Mouse (Mus musculus): Measurements from ENCODE around the gene Rnf144b. TPM values are rescaled to one million over a fixed set of nuclear protein-coding genes. Genes with fewer than 3 reads are reported as not detected.

Rnf144b gene
- polyA plus RNA-seq, 1 experiment from 2014 or later: 1.2 TPM

- Histone ChIP-seq H3K27ac (ENCODE audit: low read depth) (no peak overlapping the region), H3K4me3 (ENCODE audit: low read depth, low read length) (no peak overlapping the region), H3K27me3 (replicated peaks; ENCODE audit: control insufficient read depth, insufficient read depth, low read length) (no peaks in the 10 kb centered on the region), H3K36me3 (ENCODE audit: control insufficient read depth, insufficient read depth, low read length) (no peaks in the 10 kb centered on the region), H3K4me2 (ENCODE audit: low read length) (no peak overlapping the region), H3K4me1 (replicated peaks; ENCODE audit: control insufficient read depth, insufficient read depth, low read length) (no peaks in the 10 kb centered on the region), H3K9me3 (ENCODE audit: control insufficient read depth, low read length) (no peaks in the 10 kb centered on the region), H3K9ac (ENCODE audit: low read length) (no peak overlapping the region)
- 92% methylated on average over 2 of the region's 2 CpGs for WGBS
- ATAC-seq (replicated peaks; ENCODE audit: low FRiP score, low TSS enrichment, low read depth): no peak
- DNase-seq (ENCODE audit: low spot score): no peak
These were observed 128.8 kb downstream of the Rnf144b start for GRCm38 (mm10) chr13:47251114-47251764.

DNA sequence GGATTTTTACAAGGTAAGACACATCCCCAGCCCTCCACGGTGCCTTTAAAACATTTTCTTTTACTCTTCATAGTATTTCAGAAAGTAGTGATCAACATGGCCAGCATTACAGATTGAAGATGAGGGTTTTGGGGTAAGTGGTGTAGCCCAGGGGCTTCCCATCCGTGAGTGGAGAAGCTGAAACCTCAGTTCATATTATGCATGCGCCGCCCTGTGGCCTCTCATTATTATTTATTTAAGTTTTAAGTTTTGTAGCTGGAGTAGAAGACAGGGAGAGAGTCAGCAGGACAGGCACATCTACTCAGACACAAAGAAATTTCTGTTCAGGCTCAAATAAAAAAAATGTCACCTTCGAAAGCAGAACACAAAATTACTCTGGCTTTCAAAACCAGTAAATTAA, 131.3 kb downstream of the Rnf144b start:
- Histone ChIP-seq H3K9me3 (ENCODE audit: control insufficient read depth, low read length) (no peaks in the 10 kb centered on the region), H3K9ac (ENCODE audit: low read length) (no peak overlapping the region), H3K4me1 (replicated peaks; ENCODE audit: control insufficient read depth, insufficient read depth, low read length) (no peaks in the 10 kb centered on the region), H3K36me3 (ENCODE audit: control insufficient read depth, insufficient read depth, low read length) (no peaks in the 10 kb centered on the region), H3K4me3 (ENCODE audit: low read depth, low read length) (no peak overlapping the region), H3K27ac (ENCODE audit: low read depth) (no peak overlapping the region), H3K27me3 (replicated peaks; ENCODE audit: control insufficient read depth, insufficient read depth, low read length) (no peaks in the 10 kb centered on the region), H3K4me2 (ENCODE audit: low read length) (no peak overlapping the region)
- ATAC-seq (replicated peaks; ENCODE audit: low FRiP score, low TSS enrichment, low read depth) (no peak), DNase-seq (ENCODE audit: low spot score) (no peak)
- 72% methylated on average over 5 of the region's 5 CpGs for WGBS

DNA sequence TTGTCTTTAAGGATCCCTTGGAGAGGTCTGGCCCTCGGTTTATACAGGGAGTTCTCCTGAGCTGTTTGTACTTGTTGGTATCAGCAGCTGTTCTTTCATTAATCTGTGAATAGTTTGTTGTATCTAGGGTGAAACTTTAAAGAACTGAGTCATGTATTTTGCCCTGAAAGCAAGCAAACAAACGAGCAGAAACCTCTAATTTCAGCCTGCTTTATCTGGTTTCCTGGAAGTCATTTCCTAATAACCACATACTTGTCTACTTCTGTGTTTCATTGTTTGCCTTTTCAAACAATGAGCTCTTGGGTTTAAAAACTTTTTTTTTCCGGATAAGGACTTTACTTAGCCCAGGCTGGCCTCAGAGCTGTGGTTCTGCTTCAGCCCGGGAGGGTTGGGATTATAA, 136.8 kb downstream of the Rnf144b start:
- Histone ChIP-seq H3K36me3 (ENCODE audit: control insufficient read depth, insufficient read depth, low read length) (no peaks in the 10 kb centered on the region), H3K4me1 (replicated peaks; ENCODE audit: control insufficient read depth, insufficient read depth, low read length) (no peaks in the 10 kb centered on the region), H3K27me3 (replicated peaks; ENCODE audit: control insufficient read depth, insufficient read depth, low read length) (no peaks in the 10 kb centered on the region), H3K4me2 (ENCODE audit: low read length) (no peak overlapping the region), H3K4me3 (ENCODE audit: low read depth, low read length) (no peak overlapping the region), H3K9ac (ENCODE audit: low read length) (no peak overlapping the region), H3K9me3 (ENCODE audit: control insufficient read depth, low read length) (no peaks in the 10 kb centered on the region), H3K27ac (ENCODE audit: low read depth) (no peak overlapping the region)
- 56% methylated on average over 4 of the region's 4 CpGs for WGBS
- ATAC-seq (replicated peaks; ENCODE audit: low FRiP score, low TSS enrichment, low read depth) (no peak), DNase-seq (ENCODE audit: low spot score) (no peak)

- no peaks in the 10 kb centered on the region for H3K36me3 ChIP-seq (ENCODE audit: control insufficient read depth, insufficient read depth, low read length)
- DNase-seq (ENCODE audit: low spot score) (no peak), ATAC-seq (replicated peaks; ENCODE audit: low FRiP score, low TSS enrichment, low read depth) (no peak)
These were observed 139.5 kb downstream of the Rnf144b start for GRCm38 (mm10) chr13:47261961-47262360.

GRCm38 (mm10) chr13:47264382-47264781, 141.9 kb downstream of the Rnf144b start:
- Histone ChIP-seq H3K27me3 (replicated peaks; ENCODE audit: control insufficient read depth, insufficient read depth, low read length) (no peaks in the 10 kb centered on the region), H3K4me3 (ENCODE audit: low read depth, low read length) (no peak overlapping the region), H3K36me3 (ENCODE audit: control insufficient read depth, insufficient read depth, low read length) (no peaks in the 10 kb centered on the region), H3K4me2 (ENCODE audit: low read length) (no peak overlapping the region), H3K4me1 (replicated peaks; ENCODE audit: control insufficient read depth, insufficient read depth, low read length) (no peaks in the 10 kb centered on the region), H3K27ac (ENCODE audit: low read depth) (no peak overlapping the region), H3K9me3 (ENCODE audit: control insufficient read depth, low read length) (no peaks in the 10 kb centered on the region), H3K9ac (ENCODE audit: low read length) (no peak overlapping the region)
- no peak for ATAC-seq (replicated peaks; ENCODE audit: low FRiP score, low TSS enrichment, low read depth)
- no peak for DNase-seq (ENCODE audit: low spot score)
- WGBS: 89% methylated on average over 8 of the region's 8 CpGs

More at GRCm38 (mm10) chr13:47261961-47262360, 139.5 kb downstream of the Rnf144b start:
- no peak overlapping the region for H3K27ac ChIP-seq (ENCODE audit: low read depth)
- H3K9ac ChIP-seq (ENCODE audit: low read length): no peak overlapping the region
- H3K4me2 ChIP-seq (ENCODE audit: low read length): no peak overlapping the region
- H3K4me1 ChIP-seq (replicated peaks; ENCODE audit: control insufficient read depth, insufficient read depth, low read length): no peaks in the 10 kb centered on the region
- H3K9me3 ChIP-seq (ENCODE audit: control insufficient read depth, low read length): no peaks in the 10 kb centered on the region
- WGBS: 67% methylated on average over 2 of the region's 2 CpGs
- H3K4me3 ChIP-seq (ENCODE audit: low read depth, low read length): no peak overlapping the region
- H3K27me3 ChIP-seq (replicated peaks; ENCODE audit: control insufficient read depth, insufficient read depth, low read length): no peaks in the 10 kb centered on the region

DNA sequence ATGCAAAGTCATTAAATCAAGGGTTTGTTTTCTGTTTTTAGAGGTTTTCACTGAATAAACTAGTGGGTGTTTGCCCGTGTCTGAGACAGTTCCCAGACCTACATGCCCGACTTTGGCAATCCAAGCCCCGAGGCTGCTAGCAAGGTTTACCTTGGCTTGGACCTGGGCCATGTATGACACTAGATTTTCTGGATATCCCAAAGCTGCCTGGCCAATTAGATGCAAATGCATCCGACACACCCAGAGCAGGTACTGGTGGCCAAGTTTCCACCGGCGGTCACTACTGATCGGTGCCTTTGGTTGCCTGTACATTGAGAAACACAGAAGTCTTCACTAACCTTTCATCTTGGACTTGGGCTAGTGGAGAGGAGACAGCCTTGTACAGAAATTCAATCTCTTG, 144.0 kb downstream of the Rnf144b start:
- Histone ChIP-seq H3K27ac (ENCODE audit: low read depth) (no peak overlapping the region), H3K27me3 (replicated peaks; ENCODE audit: control insufficient read depth, insufficient read depth, low read length) (no peaks in the 10 kb centered on the region), H3K4me2 (ENCODE audit: low read length) (no peak overlapping the region), H3K9ac (ENCODE audit: low read length) (no peak overlapping the region), H3K36me3 (ENCODE audit: control insufficient read depth, insufficient read depth, low read length) (no peaks in the 10 kb centered on the region), H3K4me3 (ENCODE audit: low read depth, low read length) (no peak overlapping the region), H3K9me3 (ENCODE audit: control insufficient read depth, low read length) (no peaks in the 10 kb centered on the region), H3K4me1 (replicated peaks; ENCODE audit: control insufficient read depth, insufficient read depth, low read length) (no peaks in the 10 kb centered on the region)
- DNase-seq (ENCODE audit: low spot score) (no peak), ATAC-seq (replicated peaks; ENCODE audit: low FRiP score, low TSS enrichment, low read depth) (no peak)
- WGBS: 88% methylated on average over 7 of the region's 7 CpGs

DNA sequence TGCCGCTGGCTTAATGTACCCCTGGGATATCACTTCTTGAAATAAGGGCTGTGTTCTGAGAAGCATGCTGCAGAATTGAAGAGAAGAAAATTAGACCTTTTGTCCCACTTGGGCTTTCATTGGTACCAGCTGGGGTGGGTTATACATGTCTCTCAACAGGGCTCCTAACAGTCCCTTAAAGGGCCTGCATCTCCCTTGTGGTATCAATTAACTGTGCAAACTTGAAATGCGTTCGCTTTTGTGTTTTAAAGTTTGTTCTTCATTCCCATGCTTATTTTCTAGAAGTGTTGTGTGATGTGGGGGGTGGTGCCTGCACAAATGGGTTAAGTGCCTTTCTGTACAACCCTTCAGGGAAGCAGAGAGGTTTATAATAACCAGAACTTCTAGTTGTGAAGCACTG, 145.8 kb downstream of the Rnf144b start:
- DNase-seq (ENCODE audit: low spot score) (no peak), ATAC-seq (replicated peaks; ENCODE audit: low FRiP score, low TSS enrichment, low read depth) (no peak)
- H3K9me3 ChIP-seq (ENCODE audit: control insufficient read depth, low read length): no peaks in the 10 kb centered on the region
- WGBS: 90% methylated on average over 3 of the region's 3 CpGs
- no peak overlapping the region for H3K4me3 ChIP-seq (ENCODE audit: low read depth, low read length)
- no peak overlapping the region for H3K4me2 ChIP-seq (ENCODE audit: low read length)
- H3K9ac ChIP-seq (ENCODE audit: low read length): no peak overlapping the region
- H3K27me3 ChIP-seq (replicated peaks; ENCODE audit: control insufficient read depth, insufficient read depth, low read length): no peaks in the 10 kb centered on the region
- no peak overlapping the region for H3K27ac ChIP-seq (ENCODE audit: low read depth)
- 0 out of 2 replicates have a peak, but pooled peaks cover under 1% of the 10 kb centered on the region for H3K4me1 ChIP-seq (replicated peaks; ENCODE audit: control insufficient read depth, insufficient read depth, low read length)
- H3K36me3 ChIP-seq (ENCODE audit: control insufficient read depth, insufficient read depth, low read length): no peaks in the 10 kb centered on the region

- H3K36me3 ChIP-seq (ENCODE audit: control insufficient read depth, insufficient read depth, low read length): no peaks in the 10 kb centered on the region
- ATAC-seq (replicated peaks; ENCODE audit: low FRiP score, low TSS enrichment, low read depth) (no peak), DNase-seq (ENCODE audit: low spot score) (peak; percentile 58)
- no peaks in the 10 kb centered on the region for H3K27me3 ChIP-seq (replicated peaks; ENCODE audit: control insufficient read depth, insufficient read depth, low read length)
- H3K4me2 ChIP-seq (ENCODE audit: low read length): peak overlapping the region; percentile 40
- H3K9me3 ChIP-seq (ENCODE audit: control insufficient read depth, low read length): no peaks in the 10 kb centered on the region
- no peak overlapping the region for H3K9ac ChIP-seq (ENCODE audit: low read length)
- WGBS: 19% methylated on average over 8 of the region's 8 CpGs
- no peak overlapping the region for H3K27ac ChIP-seq (ENCODE audit: low read depth)
- peaks cover 16% of the 10 kb centered on the region; the same call in 1 of the 2 replicates for H3K4me1 ChIP-seq (replicated peaks; ENCODE audit: control insufficient read depth, insufficient read depth, low read length)
- no peak overlapping the region for H3K4me3 ChIP-seq (ENCODE audit: low read depth, low read length)
These were observed 150.5 kb downstream of the Rnf144b start for GRCm38 (mm10) chr13:47272928-47273327.

GRCm38 (mm10) chr13:47273487-47273886, 151.0 kb downstream of the Rnf144b start:
- no peak overlapping the region for H3K9ac ChIP-seq (ENCODE audit: low read length)
- H3K9me3 ChIP-seq (ENCODE audit: control insufficient read depth, low read length): no peaks in the 10 kb centered on the region
- peak overlapping the region; percentile 40 for H3K4me2 ChIP-seq (ENCODE audit: low read length)
- DNase-seq (ENCODE audit: low spot score) (peak; percentile 60), ATAC-seq (replicated peaks; ENCODE audit: low FRiP score, low TSS enrichment, low read depth) (peak; percentile 55; the same call in 1 of the 2 replicates)
- 7% methylated on average over 11 of the region's 11 CpGs for WGBS
- no peaks in the 10 kb centered on the region for H3K36me3 ChIP-seq (ENCODE audit: control insufficient read depth, insufficient read depth, low read length)
- no peak overlapping the region for H3K27ac ChIP-seq (ENCODE audit: low read depth)
- H3K27me3 ChIP-seq (replicated peaks; ENCODE audit: control insufficient read depth, insufficient read depth, low read length): no peaks in the 10 kb centered on the region
- peaks cover 16% of the 10 kb centered on the region; the same call in 1 of the 2 replicates for H3K4me1 ChIP-seq (replicated peaks; ENCODE audit: control insufficient read depth, insufficient read depth, low read length)
- H3K4me3 ChIP-seq (ENCODE audit: low read depth, low read length): 0 out of 2 replicates have a peak overlapping the region, but pooled peaks have one; percentile 2

Measured in intestine, embryonic 14.5 days (tissue).